Mouse (Mus musculus) monocyte, adult 59 days (primary cell): ENCODE data around the gene Slc35d1. TPM values are rescaled to one million over a fixed set of nuclear protein-coding genes. Genes with fewer than 3 reads are reported as not detected.

Source experiments
- total RNA-seq, 2 experiments: library from RNA; stranded (reverse); gene quantifications; one replicate each; pipeline ENCODE4 v1.2.4; 2023

The Slc35d1 gene
- total RNA-seq = 10 to 100 TPM; 10.4 to 11.0 TPM

GRCm38 (mm10) chr4:103214925-103215820 lies at the start of gene Slc35d1:
Gene Slc35d1 (minus strand): TSS chr4:103215164.

Other genes with a start within 250 kb of the Slc35d1 start
- gene Tctex1d1, start 236.6 kb downstream of the Slc35d1 start, total RNA-seq = not detected
- not detected for gene Insl5, start 188.3 kb downstream of the Slc35d1 start, total RNA-seq
- 10 to 100 TPM; 91.4 to 98.1 TPM for gene Mier1, start 100.8 kb downstream of the Slc35d1 start, total RNA-seq
- gene Wdr78, start 100.6 kb downstream of the Slc35d1 start, total RNA-seq = 1 to 10 TPM; 1.1 to 1.6 TPM
- gene 4921539E11Rik, start 75.7 kb upstream of the Slc35d1 start, total RNA-seq = not detected
- gene Oma1, start 98.6 kb upstream of the Slc35d1 start, total RNA-seq = 10 to 100 TPM; 23.6 to 25.1 TPM